Mouse (Mus musculus): Measurements from ENCODE around the gene Afap1. TPM values are rescaled to one million over a fixed set of nuclear protein-coding genes. Genes with fewer than 3 reads are reported as not detected.

Gene Afap1
- total and polyA plus RNA-seq, 3 experiments: 0.03 to 0.04 TPM; not detected in 1

GRCm38 (mm10) chr5:35949061-35949460 lies 55.9 kb downstream of the Afap1 start:
- no peak overlapping the region for H3K4me3 ChIP-seq (ENCODE audit: control insufficient read depth in 1 of 2, insufficient read depth in 1 of 2, low read depth in 2 of 2, low read length in 2 of 2)
- no peaks in the 10 kb centered on the region for H3K27me3 ChIP-seq (ENCODE audit: control insufficient read depth in 1 of 2, insufficient read depth in 2 of 2, low read length in 2 of 2)
- H3K4me1 ChIP-seq (ENCODE audit: control insufficient read depth in 1 of 2, insufficient read depth in 2 of 2, low read length in 2 of 2): no peaks in the 10 kb centered on the region
- H3K36me3 ChIP-seq (ENCODE audit: control insufficient read depth in 1 of 2, insufficient read depth in 2 of 2, low read length in 2 of 2): no peaks in the 10 kb centered on the region
- no peak for DNase-seq (ENCODE audit: low read depth, low spot score)
- TF ChIP-seq POLR2A (IDR thresholded peaks at IDR 0.05; ENCODE audit: control insufficient read depth in 1 of 2, insufficient read depth in 1 of 2, low read depth in 1 of 2, low read length in 2 of 2, poor library complexity in 1 of 2) (no peak), NRF1 (IDR thresholded peaks at IDR 0.05; ENCODE audit: insufficient read depth, low read depth, low read length, poor library complexity, severe bottlenecking) (no peak), UBTF (IDR thresholded peaks at IDR 0.05; ENCODE audit: borderline replicate concordance, insufficient read depth, low read depth, low read length) (no peak)
- no peak overlapping the region for H3K27ac ChIP-seq (ENCODE audit: control insufficient read depth, low read depth, low read length)
- no peaks in the 10 kb centered on the region for H3K9me3 ChIP-seq (replicated peaks; ENCODE audit: insufficient read depth, low read length)
- no peaks in the 10 kb centered on the region for H3K79me2 ChIP-seq (ENCODE audit: control insufficient read depth, insufficient read depth, low read length, poor library complexity)
- no peak overlapping the region for H3K9ac ChIP-seq (ENCODE audit: control insufficient read depth, low read depth, low read length, poor library complexity, severe bottlenecking)

- TF ChIP-seq TAL1 (IDR thresholded peaks at IDR 0.05; ENCODE audit: low read length) (no peak), MYC (IDR thresholded peaks at IDR 0.05; ENCODE audit: low read depth, low read length) (no peak), ELF1 (IDR thresholded peaks at IDR 0.05; ENCODE audit: low read depth, low read length) (no peak), RAD21 (IDR thresholded peaks at IDR 0.05; ENCODE audit: low read depth, low read length) (no peak)
- no peaks in the 10 kb centered on the region for H3K9me3 ChIP-seq (replicated peaks; ENCODE audit: insufficient read depth, low read length)
- no peak overlapping the region for H3K27ac ChIP-seq (ENCODE audit: control insufficient read depth, low read depth, low read length)
- no peaks in the 10 kb centered on the region for H3K79me2 ChIP-seq (ENCODE audit: control insufficient read depth, insufficient read depth, low read length, poor library complexity)
- no peaks in the 10 kb centered on the region for H3K36me3 ChIP-seq (ENCODE audit: control insufficient read depth in 1 of 2, insufficient read depth in 2 of 2, low read length in 2 of 2)
- no peaks in the 10 kb centered on the region for H3K4me1 ChIP-seq (ENCODE audit: control insufficient read depth in 1 of 2, insufficient read depth in 2 of 2, low read length in 2 of 2)
- no peak overlapping the region for H3K9ac ChIP-seq (ENCODE audit: control insufficient read depth, low read depth, low read length, poor library complexity, severe bottlenecking)
- H3K4me3 ChIP-seq (ENCODE audit: control insufficient read depth in 1 of 2, insufficient read depth in 1 of 2, low read depth in 2 of 2, low read length in 2 of 2): no peak overlapping the region
- H3K27me3 ChIP-seq (ENCODE audit: control insufficient read depth in 1 of 2, insufficient read depth in 2 of 2, low read length in 2 of 2): no peaks in the 10 kb centered on the region
- no peak for DNase-seq (ENCODE audit: low read depth, low spot score)
Measured at GRCm38 (mm10) chr5:35950504-35950903, 57.4 kb downstream of the Afap1 start.

DNA sequence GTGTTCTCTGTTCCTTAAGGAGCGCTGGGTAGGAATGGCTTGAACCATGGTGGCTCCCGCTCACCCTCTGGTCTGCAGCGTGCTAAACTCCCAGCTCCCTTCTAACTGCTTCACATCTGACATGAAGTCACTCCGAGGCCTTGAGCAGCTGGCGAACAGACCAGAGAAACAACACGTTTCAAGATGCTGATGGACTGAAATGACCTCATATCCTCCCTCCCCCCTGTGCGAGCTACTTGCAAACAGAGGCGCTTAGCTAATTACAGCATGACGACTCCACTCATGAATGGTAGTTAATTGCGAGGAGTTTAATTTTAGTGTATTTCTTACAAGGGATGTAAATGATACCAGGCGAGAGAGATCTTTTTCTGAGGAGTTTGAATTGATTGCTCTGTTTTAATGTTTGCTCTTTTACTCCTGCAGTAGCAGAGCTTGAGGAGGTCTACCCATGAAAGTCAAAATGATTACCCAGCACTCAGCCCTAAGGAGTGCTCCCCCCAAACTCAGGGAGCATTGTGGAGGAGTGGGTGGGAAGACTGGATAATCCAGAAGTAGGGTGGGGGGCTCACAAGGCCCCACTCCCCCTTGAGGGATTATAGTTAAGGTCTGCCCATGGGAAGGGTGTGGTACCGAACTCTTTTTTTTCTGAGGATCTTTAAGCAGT lies 61.1 kb downstream of the Afap1 start:
- Histone ChIP-seq H3K27me3 (ENCODE audit: control insufficient read depth in 1 of 2, insufficient read depth in 2 of 2, low read length in 2 of 2) (no peaks in the 10 kb centered on the region), H3K4me3 (ENCODE audit: control insufficient read depth in 1 of 2, insufficient read depth in 1 of 2, low read depth in 2 of 2, low read length in 2 of 2) (no peak overlapping the region), H3K27ac (ENCODE audit: control insufficient read depth, low read depth, low read length) (no peak overlapping the region), H3K9ac (ENCODE audit: control insufficient read depth, low read depth, low read length, poor library complexity, severe bottlenecking) (no peak overlapping the region), H3K4me1 (ENCODE audit: control insufficient read depth in 1 of 2, insufficient read depth in 2 of 2, low read length in 2 of 2) (no peaks in the 10 kb centered on the region), H3K79me2 (ENCODE audit: control insufficient read depth, insufficient read depth, low read length, poor library complexity) (no peaks in the 10 kb centered on the region), H3K36me3 (ENCODE audit: control insufficient read depth in 1 of 2, insufficient read depth in 2 of 2, low read length in 2 of 2) (no peaks in the 10 kb centered on the region), H3K9me3 (replicated peaks; ENCODE audit: insufficient read depth, low read length) (no peaks in the 10 kb centered on the region)
- DNase-seq (ENCODE audit: low read depth, low spot score): no peak
- TF ChIP-seq NELFE (IDR thresholded peaks at IDR 0.05; ENCODE audit: low read depth, low read length): no peak
- no peak for TF ChIP-seq SIN3A (IDR thresholded peaks at IDR 0.05; ENCODE audit: low read length)
- TF ChIP-seq CHD1 (IDR thresholded peaks at IDR 0.05; ENCODE audit: low read depth, low read length): no peak
- no peak for TF ChIP-seq GABPA (IDR thresholded peaks at IDR 0.05; ENCODE audit: low read depth, low read length)
- TF ChIP-seq EP300 (IDR thresholded peaks at IDR 0.05; ENCODE audit: low read depth in 1 of 2, low read length in 2 of 2): no peak
- no peak for TF ChIP-seq TCF12 (IDR thresholded peaks at IDR 0.05; ENCODE audit: low read depth, low read length)
- no peak for TF ChIP-seq POLR2AphosphoS5 (IDR thresholded peaks at IDR 0.05; ENCODE audit: borderline replicate concordance, low read depth, low read length)
- no peak for TF ChIP-seq NRF1 (IDR thresholded peaks at IDR 0.05; ENCODE audit: insufficient read depth, low read depth, low read length, poor library complexity, severe bottlenecking)
- no peak for TF ChIP-seq USF1 (IDR thresholded peaks at IDR 0.05; ENCODE audit: low read depth, low read length)
- no peak for TF ChIP-seq ZMIZ1 (IDR thresholded peaks at IDR 0.05; ENCODE audit: low read depth, low read length)
- no peak for TF ChIP-seq TBP (IDR thresholded peaks at IDR 0.05; ENCODE audit: low read depth, low read length)
- no peak for TF ChIP-seq CTCF (IDR thresholded peaks at IDR 0.05 in 2 of 3, conservative IDR thresholded peaks at IDR 0.05 in 1 of 3; ENCODE audit: control insufficient read depth in 1 of 3, insufficient read depth in 1 of 3, low read depth in 2 of 3, low read length in 3 of 3, poor library complexity in 1 of 3, severe bottlenecking in 1 of 3)
- no peak for TF ChIP-seq MAZ (IDR thresholded peaks at IDR 0.05; ENCODE audit: low read depth, low read length)
- no peak for TF ChIP-seq JUND (IDR thresholded peaks at IDR 0.05; ENCODE audit: low read depth, low read length)
- TF ChIP-seq UBTF (IDR thresholded peaks at IDR 0.05; ENCODE audit: borderline replicate concordance, insufficient read depth, low read depth, low read length): no peak
- TF ChIP-seq ETS1 (IDR thresholded peaks at IDR 0.05; ENCODE audit: low read depth, low read length): no peak
- TF ChIP-seq MXI1 (IDR thresholded peaks at IDR 0.05; ENCODE audit: low read depth, low read length): no peak
